Mouse (Mus musculus): ENCODE data around the gene Naa16. TPM values are rescaled to one million over a fixed set of nuclear protein-coding genes. Genes with fewer than 3 reads are reported as not detected.
"Not testable (repeated sequence)": the region's sequence is repeated elsewhere in the genome, so short reads cannot be mapped to it uniquely, and the experiment has no call there.

Gene Naa16
- polyA plus RNA-seq (2015; fragmentation: Nextera tagmentation; extraction: Ambion mirVana), result 38.9 and 42.7 TPM in 2 replicates

DNA sequence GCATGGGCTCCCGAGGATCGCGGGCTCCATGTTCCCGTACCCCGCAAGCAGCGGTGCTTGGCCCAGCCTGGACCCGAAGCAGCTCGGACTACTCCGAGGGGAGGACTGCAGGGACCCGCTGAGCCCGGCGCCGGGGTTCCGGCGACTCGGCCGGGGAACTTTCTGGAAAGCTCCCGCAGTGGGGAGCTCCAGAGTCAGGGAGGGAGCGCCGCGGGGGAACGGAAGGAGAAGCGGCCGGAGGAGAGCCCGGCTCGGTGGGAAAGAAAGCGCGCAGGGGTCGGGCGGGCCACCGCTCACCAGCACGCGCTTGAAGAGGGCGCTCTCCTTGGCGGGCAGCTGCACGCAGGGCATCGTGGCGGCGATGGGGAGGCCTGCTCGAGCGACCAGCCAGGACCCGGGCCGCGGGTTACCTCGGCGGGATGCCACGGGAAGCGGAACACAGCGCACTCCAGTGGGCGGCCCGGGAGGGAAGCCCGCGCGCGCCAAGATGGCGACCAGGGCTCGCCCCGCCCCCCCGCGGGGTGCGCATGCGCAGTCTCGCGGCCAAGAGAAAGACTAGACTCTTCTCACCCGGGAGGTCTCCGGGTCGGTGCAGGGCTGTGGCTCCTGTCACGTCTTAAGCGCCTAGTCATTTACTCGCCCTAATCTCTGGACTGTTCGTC, at the start of gene Naa16:
TSS of gene Naa16 (minus strand) at position 514 of the 662 bp plus-strand sequence.
- under 1% methylated on average over 69 of the region's 71 CpGs for WGBS
- Histone ChIP-seq H3K36me3 (ENCODE audit: poor library complexity, severe bottlenecking) (peaks cover 5% of the 10 kb centered on the region), H3K27ac (peak within 1 kb of the TSS; percentile 97), H3K4me3 (peak within 1 kb of the TSS; percentile 69), H3K4me2 (peak within 1 kb of the TSS; percentile 77), H3K9ac (peak within 1 kb of the TSS; percentile 78), H3K27me3 (no peaks in the 10 kb centered on the region), H3K9me3 (replicated peaks) (no peaks in the 10 kb centered on the region), H3K4me1 (peaks cover 12% of the 10 kb centered on the region)
- ATAC-seq, result peak; percentile 97

DNA sequence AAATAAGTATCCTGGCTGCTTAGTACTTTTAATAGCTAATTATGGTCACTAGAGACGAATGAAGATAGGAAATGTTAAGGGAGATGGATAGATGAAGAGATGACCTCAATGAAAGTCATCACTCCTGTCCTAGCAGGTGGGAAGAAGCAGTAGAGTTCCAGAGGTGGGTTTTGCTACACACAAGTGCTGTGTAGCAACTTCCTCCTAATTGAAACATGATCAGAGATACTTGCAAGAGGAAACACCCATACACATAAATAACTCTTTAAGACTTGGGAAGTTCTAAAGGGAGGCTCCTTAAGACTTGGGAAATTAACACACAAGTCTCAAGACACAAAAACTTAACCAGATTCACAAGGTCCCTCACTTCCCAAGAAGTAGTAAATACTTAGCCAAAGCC, 43.5 kb upstream of the Naa16 start:
- no peak overlapping the region for H3K4me3 ChIP-seq
- no peak overlapping the region for H3K27ac ChIP-seq
- no peaks in the 10 kb centered on the region for H3K27me3 ChIP-seq
- H3K4me1 ChIP-seq, result no peaks in the 10 kb centered on the region
- no peaks in the 10 kb centered on the region; the same call in 1 of the 2 replicates for H3K9me3 ChIP-seq (replicated peaks)
- no peak overlapping the region for H3K9ac ChIP-seq
- H3K4me2 ChIP-seq, result no peak overlapping the region
- 93% methylated on average over 1 of the region's 1 CpGs for WGBS
- ATAC-seq, result no peak
- H3K36me3 ChIP-seq (ENCODE audit: poor library complexity, severe bottlenecking), result 0 out of 2 replicates have a peak, but pooled peaks cover 4% of the 10 kb centered on the region

- not testable (repeated sequence) for H3K4me1 ChIP-seq, H3K27me3 ChIP-seq
- H3K27ac ChIP-seq, result peak overlapping the region; percentile 73
- H3K36me3 ChIP-seq (ENCODE audit: poor library complexity, severe bottlenecking), result peaks cover 18% of the 10 kb centered on the region
- WGBS, result 67% methylated on average over 12 of the region's 59 CpGs
- H3K4me3 ChIP-seq, result peak overlapping the region; percentile 59
- H3K4me2 ChIP-seq, result peak overlapping the region; percentile 51
- ATAC-seq, result peak; percentile 31
- peak overlapping the region; percentile 75 for H3K9ac ChIP-seq
- peaks cover 14% of the 10 kb centered on the region for H3K9me3 ChIP-seq (replicated peaks)
Observed at GRCm38 (mm10) chr14:79426730-79427365, 36.3 kb upstream of the Naa16 start.

- no peaks in the 10 kb centered on the region for H3K27me3 ChIP-seq
Observed at GRCm38 (mm10) chr14:79425979-79426729, 35.6 kb upstream of the Naa16 start, which contains the start of gene Kbtbd7. Gene Kbtbd7 (plus strand): TSS chr14:79426511.

GRCm38 (mm10) chr14:79420083-79420685, 29.6 kb upstream of the Naa16 start:
- Histone ChIP-seq H3K27me3 (no peaks in the 10 kb centered on the region), H3K4me2 (no peak overlapping the region), H3K4me1 (no peaks in the 10 kb centered on the region), H3K9ac (no peak overlapping the region), H3K4me3 (no peak overlapping the region), H3K36me3 (ENCODE audit: poor library complexity, severe bottlenecking) (peaks cover 20% of the 10 kb centered on the region; the same call in 1 of the 2 replicates), H3K27ac (no peak overlapping the region), H3K9me3 (replicated peaks) (no peaks in the 10 kb centered on the region)
- no peak for ATAC-seq
- 67% methylated on average over 20 of the region's 20 CpGs for WGBS

More at GRCm38 (mm10) chr14:79425979-79426729, 35.6 kb upstream of the Naa16 start, which contains the start of gene Kbtbd7:
- Histone ChIP-seq H3K27ac (peak within 1 kb of the TSS; percentile 73), H3K4me2 (peak within 1 kb of the TSS; percentile 51), H3K4me3 (peak within 1 kb of the TSS; percentile 59), H3K9ac (peak within 1 kb of the TSS; percentile 75), H3K4me1 (peaks cover 3% of the 10 kb centered on the region; the same call in 1 of the 2 replicates), H3K36me3 (ENCODE audit: poor library complexity, severe bottlenecking) (peaks cover 13% of the 10 kb centered on the region), H3K9me3 (replicated peaks) (peaks cover 14% of the 10 kb centered on the region)
- under 1% methylated on average over 38 of the region's 44 CpGs for WGBS
- peak; percentile 100 for ATAC-seq

- no peak for ATAC-seq
- Histone ChIP-seq H3K4me3 (no peak overlapping the region), H3K27me3 (no peaks in the 10 kb centered on the region), H3K9me3 (replicated peaks) (no peaks in the 10 kb centered on the region), H3K27ac (no peak overlapping the region), H3K4me1 (no peaks in the 10 kb centered on the region), H3K4me2 (no peak overlapping the region), H3K36me3 (ENCODE audit: poor library complexity, severe bottlenecking) (peaks cover 28% of the 10 kb centered on the region), H3K9ac (no peak overlapping the region)
- WGBS, result 84% methylated on average over 6 of the region's 6 CpGs
Observed at GRCm38 (mm10) chr14:79413121-79413520, 22.5 kb upstream of the Naa16 start.

- Histone ChIP-seq H3K27me3 (no peaks in the 10 kb centered on the region), H3K9ac (no peak overlapping the region), H3K27ac (no peak overlapping the region), H3K4me3 (no peak overlapping the region), H3K4me2 (no peak overlapping the region), H3K4me1 (no peaks in the 10 kb centered on the region), H3K36me3 (ENCODE audit: poor library complexity, severe bottlenecking) (peaks cover 29% of the 10 kb centered on the region), H3K9me3 (replicated peaks) (no peaks in the 10 kb centered on the region)
- no peak for ATAC-seq
- 78% methylated on average over 2 of the region's 2 CpGs for WGBS
Observed at GRCm38 (mm10) chr14:79410662-79411061, 20.1 kb upstream of the Naa16 start.

DNA sequence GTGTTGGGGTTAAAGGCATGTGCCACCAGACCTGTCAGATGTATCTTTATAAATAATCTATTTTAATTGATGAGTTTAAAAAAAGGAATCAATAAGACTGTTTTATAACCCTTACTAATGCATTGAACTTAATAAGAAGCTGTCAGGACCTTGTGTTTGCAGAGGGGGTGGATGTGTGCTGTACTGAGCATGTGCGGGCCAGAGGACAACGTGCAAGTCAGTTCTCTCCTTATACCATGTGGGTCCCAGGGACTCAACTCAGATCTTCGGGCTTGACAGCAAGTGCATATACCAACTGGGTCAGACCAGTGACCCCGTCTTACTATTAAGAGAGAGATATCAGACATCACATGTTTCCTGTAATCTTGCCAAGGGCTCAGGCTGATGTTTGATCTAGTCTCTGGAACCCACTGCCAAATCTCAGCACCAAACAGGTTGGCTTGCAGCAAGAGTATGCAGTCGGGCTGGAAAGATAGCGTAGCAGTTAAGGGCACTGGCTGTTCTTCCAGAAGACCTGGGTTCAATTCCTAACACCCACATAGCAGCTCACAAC, 18.8 kb upstream of the Naa16 start:
- Histone ChIP-seq H3K9me3 (replicated peaks) (no peaks in the 10 kb centered on the region), H3K4me2 (no peak overlapping the region), H3K9ac (no peak overlapping the region), H3K4me3 (no peak overlapping the region), H3K4me1 (no peaks in the 10 kb centered on the region), H3K27ac (no peak overlapping the region), H3K27me3 (no peaks in the 10 kb centered on the region), H3K36me3 (ENCODE audit: poor library complexity, severe bottlenecking) (peaks cover 29% of the 10 kb centered on the region)
- 94% methylated on average over 6 of the region's 6 CpGs for WGBS
- no peak for ATAC-seq

DNA sequence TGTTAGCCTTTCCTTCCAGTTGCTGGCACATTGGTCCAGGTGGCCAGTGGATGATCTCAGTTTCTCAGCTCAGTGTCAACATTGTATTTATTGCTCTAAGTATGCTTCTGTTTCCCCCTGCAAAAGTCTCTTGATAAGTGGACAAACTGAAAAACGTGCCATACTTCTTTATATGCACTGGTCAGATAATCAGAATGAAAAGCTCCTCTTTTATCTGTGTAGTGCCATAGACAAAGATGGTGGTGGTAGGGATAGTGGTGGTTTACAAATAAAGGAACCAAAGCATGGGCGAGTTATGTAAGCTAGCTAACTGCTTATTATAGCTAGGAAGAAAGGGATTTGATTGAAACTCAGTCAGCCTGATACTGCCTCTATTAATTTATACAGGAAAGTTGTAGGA, 17.1 kb upstream of the Naa16 start:
- H3K36me3 ChIP-seq (ENCODE audit: poor library complexity, severe bottlenecking), result peaks cover 32% of the 10 kb centered on the region
- 82% methylated on average over 2 of the region's 2 CpGs for WGBS
- no peak overlapping the region for H3K9ac ChIP-seq
- H3K27me3 ChIP-seq, result no peaks in the 10 kb centered on the region
- no peak for ATAC-seq
- no peaks in the 10 kb centered on the region for H3K4me1 ChIP-seq
- no peak overlapping the region for H3K4me3 ChIP-seq
- H3K4me2 ChIP-seq, result no peak overlapping the region
- H3K9me3 ChIP-seq (replicated peaks), result no peaks in the 10 kb centered on the region
- no peak overlapping the region for H3K27ac ChIP-seq

DNA sequence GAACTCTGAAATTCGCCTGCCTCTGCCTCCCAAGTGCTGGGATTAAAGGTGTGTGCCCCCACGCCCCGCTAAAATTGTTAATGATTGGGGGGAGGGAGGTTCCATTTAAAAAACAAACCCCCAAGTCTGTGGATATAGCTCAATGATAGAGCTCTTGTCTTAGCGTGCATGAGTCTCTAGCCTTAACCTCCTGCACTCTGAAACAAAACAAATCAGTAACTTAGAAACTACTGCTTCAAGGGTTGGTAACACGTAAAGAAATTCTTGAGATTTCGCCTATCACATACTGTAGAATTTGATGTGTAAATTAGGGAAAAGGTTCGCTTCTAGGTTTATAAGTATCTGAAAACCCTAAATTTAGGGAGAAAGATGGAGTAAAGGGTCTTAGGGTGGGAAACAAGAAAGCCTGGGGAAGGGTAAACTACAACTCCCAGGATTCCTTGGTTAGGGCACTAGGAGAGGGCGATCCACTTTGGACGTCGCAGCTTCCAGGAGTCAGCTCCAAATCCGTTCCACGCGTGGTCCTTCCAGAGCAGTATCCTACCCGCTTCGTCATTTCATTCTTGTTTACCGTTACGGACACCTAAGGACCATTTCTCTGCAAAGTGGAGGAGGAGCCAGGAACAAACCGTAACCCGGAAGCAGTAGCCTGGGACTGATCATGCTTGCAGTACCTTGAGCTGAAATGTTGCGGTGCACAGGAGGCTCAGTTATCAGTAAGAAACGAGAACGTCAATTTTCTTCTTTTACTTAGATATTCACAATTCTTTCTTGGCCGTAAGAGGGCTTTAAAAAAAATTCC, 6.9 kb upstream of the Naa16 start, which contains the start of gene Mtrf1:
TSS of gene Mtrf1 (plus strand) at position 452 of the 802 bp plus-strand sequence.
- Histone ChIP-seq H3K4me3 (peak within 1 kb of the TSS; percentile 64), H3K36me3 (ENCODE audit: poor library complexity, severe bottlenecking) (peaks cover 14% of the 10 kb centered on the region; the same call in 1 of the 2 replicates), H3K4me1 (peaks cover 6% of the 10 kb centered on the region), H3K9me3 (replicated peaks) (no peaks in the 10 kb centered on the region), H3K9ac (peak within 1 kb of the TSS; percentile 71), H3K27me3 (no peaks in the 10 kb centered on the region), H3K4me2 (peak within 1 kb of the TSS; percentile 65), H3K27ac (peak within 1 kb of the TSS; percentile 88)
- 21% methylated on average over 23 of the region's 23 CpGs for WGBS
- ATAC-seq, result peak; percentile 94

GRCm38 (mm10) chr14:79394564-79394963, 4.0 kb upstream of the Naa16 start:
- H3K4me2 ChIP-seq, result no peak overlapping the region
- H3K9me3 ChIP-seq (replicated peaks), result no peaks in the 10 kb centered on the region
- H3K27ac ChIP-seq, result no peak overlapping the region
- peaks cover 9% of the 10 kb centered on the region for H3K4me1 ChIP-seq
- no peaks in the 10 kb centered on the region for H3K36me3 ChIP-seq (ENCODE audit: poor library complexity, severe bottlenecking)
- no peak for ATAC-seq
- H3K27me3 ChIP-seq, result no peaks in the 10 kb centered on the region
- no peak overlapping the region for H3K9ac ChIP-seq
- H3K4me3 ChIP-seq, result no peak overlapping the region
